Mouse (Mus musculus): Measurements from ENCODE around the gene Rad54l. TPM values are rescaled to one million over a fixed set of nuclear protein-coding genes. Genes with fewer than 3 reads are reported as not detected.

The Rad54l gene
- polyA plus RNA-seq, 1 experiment from 2014 or later, result 20.9 TPM

DNA sequence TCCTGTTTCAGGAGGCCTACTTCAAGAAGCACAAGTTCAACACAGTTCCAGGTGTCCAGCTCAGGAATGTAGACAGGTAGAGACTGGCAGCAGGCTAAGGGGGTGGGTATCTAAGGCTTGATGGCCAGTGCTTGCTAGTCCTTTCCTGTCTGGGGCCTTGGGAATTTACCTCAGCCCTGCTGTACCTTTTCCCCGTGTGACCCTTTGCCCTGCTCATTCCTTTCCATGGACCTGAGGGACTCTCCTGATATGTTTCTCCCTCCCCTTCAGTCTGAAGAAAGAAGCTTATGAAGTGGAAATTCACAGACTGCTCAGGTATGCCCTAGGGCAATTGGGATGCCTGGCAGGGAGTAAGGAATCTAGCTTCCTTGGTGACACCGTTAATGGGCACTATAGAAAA lies 34.4 kb upstream of the Rad54l start:
- peaks cover 24% of the 10 kb centered on the region for H3K4me1 ChIP-seq
- no peaks in the 10 kb centered on the region for H3K9me3 ChIP-seq
- peaks cover 85% of the 10 kb centered on the region for H3K36me3 ChIP-seq
- no peak overlapping the region for H3K27ac ChIP-seq (replicated peaks)
- no peak for ATAC-seq (ENCODE audit: extremely low read depth, insufficient number of reproducible peaks, low FRiP score, low TSS enrichment)
- H3K27me3 ChIP-seq (replicated peaks), result no peaks in the 10 kb centered on the region
- WGBS, result 90% methylated on average over 2 of the region's 2 CpGs
- H3K4me3 ChIP-seq, result no peak overlapping the region
- H3K9ac ChIP-seq, result no peak overlapping the region
- H3K4me2 ChIP-seq, result no peak overlapping the region

GRCm38 (mm10) chr4:116152702-116153101 lies 29.2 kb upstream of the Rad54l start:
- H3K27me3 ChIP-seq (replicated peaks), result no peaks in the 10 kb centered on the region
- no peak overlapping the region for H3K27ac ChIP-seq (replicated peaks)
- no peak overlapping the region for H3K4me2 ChIP-seq
- no peak overlapping the region for H3K9ac ChIP-seq
- ATAC-seq (ENCODE audit: extremely low read depth, insufficient number of reproducible peaks, low FRiP score, low TSS enrichment), result no peak
- H3K4me1 ChIP-seq, result peaks cover 20% of the 10 kb centered on the region
- WGBS, result 90% methylated on average over 15 of the region's 15 CpGs
- no peaks in the 10 kb centered on the region for H3K9me3 ChIP-seq
- H3K4me3 ChIP-seq, result no peak overlapping the region
- H3K36me3 ChIP-seq, result peaks cover 62% of the 10 kb centered on the region

DNA sequence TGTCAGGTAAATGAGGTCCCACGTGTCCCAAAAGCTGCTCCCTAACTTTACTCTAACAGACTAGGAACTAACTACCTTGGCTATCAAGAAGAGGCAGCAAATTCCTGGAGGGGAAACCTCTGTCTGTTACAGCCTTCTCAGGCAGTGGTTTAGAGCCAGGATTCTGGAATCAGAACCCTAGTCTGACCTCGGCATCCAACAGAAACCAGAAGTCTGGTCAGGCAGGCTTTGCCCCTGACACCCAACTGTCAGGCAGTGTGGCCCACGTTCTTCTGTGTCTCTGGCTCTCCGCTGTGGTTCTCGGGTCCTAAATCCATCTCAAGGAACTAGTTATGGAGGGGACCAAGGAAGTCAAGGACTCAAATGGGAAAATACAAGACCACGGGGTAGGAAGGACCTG lies 27.7 kb upstream of the Rad54l start, which contains the start of gene Lurap1:
Gene Lurap1 (minus strand): TSS at position 101 of the 400 bp plus-strand sequence.
- Histone ChIP-seq H3K36me3 (peaks cover 47% of the 10 kb centered on the region), H3K27ac (replicated peaks) (peak within 1 kb of the TSS; percentile 91), H3K27me3 (replicated peaks) (no peaks in the 10 kb centered on the region), H3K9me3 (no peaks in the 10 kb centered on the region), H3K4me2 (peak within 1 kb of the TSS; percentile 81), H3K4me3 (peak within 1 kb of the TSS; percentile 86), H3K9ac (peak within 1 kb of the TSS; percentile 98), H3K4me1 (peaks cover 20% of the 10 kb centered on the region)
- 73% methylated on average over 6 of the region's 6 CpGs for WGBS
- no peak for ATAC-seq (ENCODE audit: extremely low read depth, insufficient number of reproducible peaks, low FRiP score, low TSS enrichment)

DNA sequence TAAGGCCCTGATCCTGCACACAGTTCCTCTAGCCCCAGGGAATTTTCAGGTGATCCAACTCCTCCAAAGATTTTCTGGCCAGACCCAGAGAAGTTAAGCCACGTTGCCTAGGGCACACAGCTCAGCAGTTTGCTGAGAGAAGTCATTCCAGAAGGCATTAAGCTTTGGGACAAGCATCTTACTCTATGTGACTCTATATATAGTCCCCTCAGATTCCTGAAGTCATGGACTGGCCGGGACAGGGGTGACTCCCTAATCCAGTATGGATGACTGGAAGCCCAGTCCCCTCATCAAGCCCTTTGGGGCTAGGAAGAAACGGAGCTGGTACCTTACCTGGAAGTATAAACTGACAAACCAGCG lies 27.4 kb upstream of the Rad54l start:
- H3K9ac ChIP-seq, result peak overlapping the region; percentile 98
- peaks cover 43% of the 10 kb centered on the region for H3K36me3 ChIP-seq
- H3K4me1 ChIP-seq, result peaks cover 20% of the 10 kb centered on the region
- no peak for ATAC-seq (ENCODE audit: extremely low read depth, insufficient number of reproducible peaks, low FRiP score, low TSS enrichment)
- WGBS, result 18% methylated on average over 4 of the region's 4 CpGs
- peak overlapping the region; percentile 81 for H3K4me2 ChIP-seq
- no peaks in the 10 kb centered on the region for H3K9me3 ChIP-seq
- peak overlapping the region; percentile 91 for H3K27ac ChIP-seq (replicated peaks)
- peak overlapping the region; percentile 86 for H3K4me3 ChIP-seq
- H3K27me3 ChIP-seq (replicated peaks), result no peaks in the 10 kb centered on the region

DNA sequence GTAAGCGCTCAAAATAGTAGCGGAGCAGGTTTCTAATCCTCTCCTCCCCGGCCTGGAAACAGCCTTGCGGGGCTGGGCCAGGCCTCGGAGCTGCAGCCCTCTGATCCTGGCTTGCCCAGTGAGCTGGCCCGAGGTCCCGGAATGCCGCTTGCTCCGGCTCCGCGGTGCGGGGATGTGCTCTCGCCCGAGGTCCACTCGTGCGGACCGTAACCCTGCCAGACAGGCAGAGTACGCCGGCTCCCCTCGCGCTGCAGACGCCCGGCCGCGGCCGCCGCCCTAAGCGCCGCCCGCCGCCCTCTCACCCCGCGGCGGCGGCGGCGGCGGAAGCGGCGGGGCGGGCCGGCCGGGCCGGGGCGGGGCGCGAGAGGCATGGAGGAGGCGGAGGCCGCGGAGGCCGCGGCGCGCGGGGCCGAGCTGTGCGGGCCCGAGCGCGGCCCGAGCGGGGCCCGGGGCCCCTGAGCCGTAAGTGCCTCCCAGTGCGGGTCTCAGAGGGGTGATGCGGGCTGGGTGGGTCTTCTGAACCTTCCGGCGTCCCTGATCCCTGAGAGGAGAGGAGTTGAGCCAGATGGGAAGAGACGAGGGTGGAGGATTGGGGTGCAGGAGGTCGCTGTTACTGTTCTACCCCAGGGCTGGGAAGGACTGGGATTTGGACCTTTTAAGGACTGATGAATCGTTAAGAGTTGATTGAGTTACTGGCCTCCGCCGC lies 26.8 kb upstream of the Rad54l start:
- WGBS, result under 1% methylated on average over 66 of the region's 73 CpGs

GRCm38 (mm10) chr4:116149812-116150155 lies 26.3 kb upstream of the Rad54l start:
- H3K4me1 ChIP-seq, result peaks cover 21% of the 10 kb centered on the region
- H3K9ac ChIP-seq, result peak overlapping the region; percentile 98
- peak overlapping the region; percentile 86 for H3K4me3 ChIP-seq
- H3K27ac ChIP-seq (replicated peaks), result peak overlapping the region; percentile 91
- H3K36me3 ChIP-seq, result peaks cover 33% of the 10 kb centered on the region
- H3K9me3 ChIP-seq, result no peaks in the 10 kb centered on the region
- 20% methylated on average over 6 of the region's 6 CpGs for WGBS
- ATAC-seq (ENCODE audit: extremely low read depth, insufficient number of reproducible peaks, low FRiP score, low TSS enrichment), result no peak
- no peaks in the 10 kb centered on the region for H3K27me3 ChIP-seq (replicated peaks)
- H3K4me2 ChIP-seq, result peak overlapping the region; percentile 81

More for the DNA sequence above, 26.8 kb upstream of the Rad54l start:
- H3K9me3 ChIP-seq, result no peaks in the 10 kb centered on the region
- H3K9ac ChIP-seq, result peak overlapping the region; percentile 98
- peaks cover 20% of the 10 kb centered on the region for H3K4me1 ChIP-seq
- ATAC-seq (ENCODE audit: extremely low read depth, insufficient number of reproducible peaks, low FRiP score, low TSS enrichment), result peak; percentile 72
- H3K36me3 ChIP-seq, result peaks cover 38% of the 10 kb centered on the region
- peak overlapping the region; percentile 91 for H3K27ac ChIP-seq (replicated peaks)
- H3K4me3 ChIP-seq, result peak overlapping the region; percentile 86
- H3K4me2 ChIP-seq, result peak overlapping the region; percentile 81
- no peaks in the 10 kb centered on the region for H3K27me3 ChIP-seq (replicated peaks)

GRCm38 (mm10) chr4:116143891-116144717 lies 20.6 kb upstream of the Rad54l start:
- Histone ChIP-seq H3K4me1 (peaks cover 27% of the 10 kb centered on the region), H3K9me3 (no peaks in the 10 kb centered on the region), H3K27ac (replicated peaks) (no peak overlapping the region)

DNA sequence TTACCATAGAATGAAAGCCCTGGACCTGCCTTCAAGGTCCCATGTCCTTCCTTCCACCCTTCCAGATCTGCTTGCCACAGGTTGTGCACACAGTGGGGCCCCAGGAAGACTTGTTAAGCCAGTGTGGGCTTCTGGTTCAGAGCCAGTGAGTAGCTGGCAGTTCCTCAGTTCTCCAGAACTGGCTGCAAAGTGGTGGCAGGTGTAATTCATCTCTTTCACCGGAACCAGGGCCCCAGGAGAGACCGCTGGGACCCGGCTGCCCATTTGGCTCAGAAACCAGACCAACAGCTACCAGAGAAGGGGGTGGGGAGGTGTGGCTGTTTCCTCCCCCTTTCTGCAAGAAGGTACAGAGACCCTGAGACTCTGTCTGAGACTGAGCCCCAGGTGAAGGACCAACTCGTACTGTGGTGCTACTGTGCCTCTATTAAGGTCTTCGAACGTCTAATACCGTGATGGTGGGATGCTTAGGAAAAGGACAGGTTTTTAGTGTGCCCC lies 19.9 kb upstream of the Rad54l start:
- H3K36me3 ChIP-seq, result no peaks in the 10 kb centered on the region
- WGBS, result 15% methylated on average over 7 of the region's 7 CpGs
- ATAC-seq (ENCODE audit: extremely low read depth, insufficient number of reproducible peaks, low FRiP score, low TSS enrichment), result no peak
- H3K27ac ChIP-seq (replicated peaks), result no peak overlapping the region
- H3K9me3 ChIP-seq, result no peaks in the 10 kb centered on the region
- peaks cover 15% of the 10 kb centered on the region for H3K27me3 ChIP-seq (replicated peaks)
- H3K4me2 ChIP-seq, result peak overlapping the region; percentile 93
- H3K4me3 ChIP-seq, result peak overlapping the region; percentile 81
- peak overlapping the region; percentile 85 for H3K9ac ChIP-seq
- peaks cover 27% of the 10 kb centered on the region for H3K4me1 ChIP-seq

More at GRCm38 (mm10) chr4:116143891-116144717, 20.6 kb upstream of the Rad54l start:
- under 1% methylated on average over 47 of the region's 47 CpGs for WGBS
- peak overlapping the region; percentile 81 for H3K4me3 ChIP-seq
- peaks cover 15% of the 10 kb centered on the region for H3K27me3 ChIP-seq (replicated peaks)
- ATAC-seq (ENCODE audit: extremely low read depth, insufficient number of reproducible peaks, low FRiP score, low TSS enrichment), result no peak; the same call in 1 of the 2 replicates
- H3K9ac ChIP-seq, result peak overlapping the region; percentile 85
- H3K4me2 ChIP-seq, result peak overlapping the region; percentile 93
- no peaks in the 10 kb centered on the region for H3K36me3 ChIP-seq

GRCm38 (mm10) chr4:116142269-116142668 lies 18.8 kb upstream of the Rad54l start:
- Histone ChIP-seq H3K4me3 (no peak overlapping the region), H3K36me3 (0 out of 2 replicates have a peak, but pooled peaks cover 5% of the 10 kb centered on the region), H3K4me1 (peaks cover 33% of the 10 kb centered on the region), H3K9ac (no peak overlapping the region), H3K27me3 (replicated peaks) (peaks cover 15% of the 10 kb centered on the region), H3K4me2 (no peak overlapping the region), H3K27ac (replicated peaks) (no peak overlapping the region), H3K9me3 (no peaks in the 10 kb centered on the region)
- 82% methylated on average over 7 of the region's 7 CpGs for WGBS
- ATAC-seq (ENCODE audit: extremely low read depth, insufficient number of reproducible peaks, low FRiP score, low TSS enrichment), result no peak

- whole genome bisulfite sequencing, result 62% methylated on average over 1 of the region's 1 CpGs
- H3K4me3 ChIP-seq, result no peak overlapping the region
- ATAC-seq (ENCODE audit: extremely low read depth, insufficient number of reproducible peaks, low FRiP score, low TSS enrichment), result no peak
Measured at GRCm38 (mm10) chr4:116141736-116142135, 18.2 kb upstream of the Rad54l start.

More at GRCm38 (mm10) chr4:116141736-116142135, 18.2 kb upstream of the Rad54l start:
- Histone ChIP-seq H3K9me3 (no peaks in the 10 kb centered on the region), H3K27ac (replicated peaks) (0 out of 2 replicates have a peak overlapping the region, but pooled peaks have one; percentile 8), H3K27me3 (replicated peaks) (peaks cover 15% of the 10 kb centered on the region), H3K4me1 (peaks cover 33% of the 10 kb centered on the region), H3K9ac (no peak overlapping the region), H3K4me2 (no peak overlapping the region), H3K36me3 (0 out of 2 replicates have a peak, but pooled peaks cover 9% of the 10 kb centered on the region)
